Mouse (Mus musculus): Measurements from ENCODE around the gene Mre11a.

GRCm38 (mm10) chr9:14868326-14868725, 83.9 kb downstream of the Mre11a start:
- TF ChIP-seq CTCF (IDR thresholded peaks at IDR 0.05; ENCODE audit: control insufficient read depth, insufficient read depth, low read length), result no peak
- TF ChIP-seq POLR2A (IDR thresholded peaks at IDR 0.05; ENCODE audit: borderline replicate concordance, control insufficient read depth, low read depth, low read length), result no peak
